Mouse (Mus musculus) liver, postnatal 0 days (tissue): Measurements from ENCODE around the gene Slc24a3.

Experiments used
- CTCF ChIP-seq: sonication (generic); IDR thresholded peaks from 2 replicates; pipeline ENCODE4 v1.5.1; 2016; ENCODE audit warnings: antibody characterized with exemption, low read depth
- EP300 ChIP-seq: IDR thresholded peaks from 2 replicates; pipeline ENCODE4 v1.6.1; 2016; ENCODE audit warnings: antibody characterized with exemption, low read depth, mild to moderate bottlenecking

DNA sequence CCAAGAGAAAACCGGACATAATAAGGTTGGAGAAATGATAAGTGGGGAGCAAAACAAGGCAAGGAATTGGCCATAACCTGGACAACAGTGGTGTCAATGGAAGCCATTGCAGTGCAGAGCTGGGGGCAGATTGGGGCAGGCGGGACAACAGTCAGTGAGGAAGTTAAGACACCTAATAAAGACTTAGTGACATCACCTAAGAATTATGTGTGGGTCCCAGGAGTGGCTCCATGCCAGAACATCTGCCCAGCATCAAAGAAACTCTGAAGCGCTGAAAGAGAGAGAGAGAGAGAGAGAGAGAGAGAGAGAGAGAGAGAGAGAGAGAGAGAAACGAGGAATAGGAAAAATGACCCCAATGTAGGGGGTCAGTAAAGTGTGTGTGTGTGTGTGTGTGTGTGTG is 500.6 kb downstream of the Slc24a3 start:
- TF ChIP-seq EP300 (no peak), CTCF (no peak)
